Mouse (Mus musculus): Measurements from ENCODE around the gene Padi2.
A peak's percentile ranks its signal among the peaks of the same experiment; 100 is the strongest.

Gene Padi2

DNA sequence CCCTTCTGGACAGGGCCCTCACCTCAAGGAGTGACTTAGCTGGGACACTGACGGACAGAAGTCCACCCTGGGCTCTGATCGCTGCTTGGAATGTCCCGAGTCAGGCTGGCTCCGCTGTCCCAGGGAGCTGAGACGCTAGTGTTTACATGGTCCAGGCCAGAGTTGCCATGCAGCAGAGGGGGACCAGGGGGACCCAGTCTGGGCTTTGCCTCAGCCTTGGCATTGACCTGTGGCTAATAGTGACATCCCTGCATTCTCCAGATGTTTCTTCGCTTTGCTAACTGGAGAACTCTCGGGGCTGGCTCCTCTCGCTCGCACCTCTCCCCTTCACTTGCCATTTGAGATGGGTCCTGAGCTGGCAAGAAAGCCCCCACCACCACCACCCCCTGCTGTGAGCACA, 22.2 kb downstream of the Padi2 start:
- DNase-seq, result no peak

DNA sequence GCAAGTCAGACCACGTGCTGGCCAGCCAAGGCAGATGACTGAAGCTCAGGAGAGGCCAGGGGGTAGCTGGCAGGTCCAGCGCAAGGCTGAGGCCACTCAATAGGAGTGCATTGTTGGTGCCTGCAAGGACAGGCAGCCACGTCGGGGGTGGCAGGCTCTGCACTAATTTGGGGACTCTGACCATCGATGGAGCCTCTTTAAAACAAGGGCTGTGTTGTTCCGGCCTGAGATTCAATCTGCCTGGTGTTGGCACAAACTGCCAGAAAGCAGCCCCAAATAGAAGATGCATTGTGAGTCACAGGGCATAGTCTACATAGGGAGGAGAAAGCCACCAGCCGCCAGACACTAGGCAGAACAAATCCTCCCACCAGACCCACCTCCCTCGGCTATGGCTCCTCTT, 23.6 kb downstream of the Padi2 start:
- no peak for DNase-seq

DNA sequence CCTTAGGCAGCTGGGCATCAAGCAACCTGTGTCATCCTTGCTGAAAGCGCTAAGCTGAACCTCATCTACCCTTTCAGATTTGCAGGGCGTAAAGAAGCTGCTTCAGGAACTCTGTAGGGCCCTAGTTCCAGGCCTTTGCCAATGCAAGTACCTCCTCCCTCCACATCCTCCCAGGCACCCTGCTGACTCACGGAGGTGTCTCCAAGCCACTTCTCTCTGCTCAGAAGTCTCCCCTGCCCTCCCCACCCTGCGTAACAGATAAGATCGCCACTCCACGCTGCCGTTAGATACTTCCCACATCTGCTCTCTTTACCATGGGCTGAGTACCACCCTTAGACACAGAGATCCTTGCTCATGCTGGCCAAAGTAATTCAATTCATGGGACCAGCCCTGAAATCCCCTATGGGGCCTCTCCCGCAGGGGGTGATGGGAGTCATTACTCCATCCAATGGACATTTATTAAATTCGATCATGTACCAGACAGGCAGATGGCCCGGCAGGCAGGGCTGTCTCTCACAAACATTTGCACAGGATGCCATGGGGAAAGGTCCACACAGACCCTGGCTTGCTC, 24.8 kb downstream of the Padi2 start:
- no peak for DNase-seq

DNA sequence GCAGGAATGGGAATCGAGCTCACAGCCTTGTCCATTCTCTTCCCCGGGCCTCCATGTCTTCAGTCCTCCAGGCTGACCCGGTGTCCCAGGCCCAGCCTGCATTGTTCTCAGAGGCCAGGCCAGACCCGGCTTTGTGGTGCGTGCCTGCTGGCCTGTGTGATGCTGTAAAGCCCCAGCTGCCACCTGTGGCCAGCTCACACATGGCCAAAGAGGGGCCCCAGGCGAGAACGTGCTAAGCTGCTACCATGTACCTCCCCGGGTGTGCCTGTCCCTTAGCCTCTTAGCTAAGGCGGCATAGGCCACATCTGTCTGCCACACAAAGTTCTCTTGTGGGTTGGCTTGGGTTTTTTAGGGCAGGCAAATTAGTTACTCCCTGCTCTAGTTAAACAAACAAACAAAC, 29.5 kb downstream of the Padi2 start:
- DNase-seq, result no peak

DNA sequence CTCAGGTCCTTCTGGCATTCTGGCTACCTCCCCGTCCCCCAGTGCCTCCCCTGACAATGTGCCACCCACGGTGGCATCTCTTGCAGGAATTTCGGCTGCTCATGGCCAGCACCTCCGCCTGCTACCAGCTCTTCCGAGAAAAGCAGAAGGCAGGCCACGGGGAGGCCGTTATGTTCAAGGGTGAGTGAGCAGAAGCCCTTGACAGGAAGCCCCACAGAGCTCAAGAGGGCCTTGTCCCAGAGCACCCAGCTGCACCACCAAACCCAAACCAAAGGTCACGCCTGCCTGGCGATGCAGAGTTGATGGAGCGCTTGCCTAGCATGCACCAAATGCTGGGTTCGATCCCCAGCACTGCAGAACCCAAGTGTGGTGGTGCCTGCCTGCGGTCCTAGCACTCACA, 38.2 kb downstream of the Padi2 start:
- no peak for DNase-seq

DNA sequence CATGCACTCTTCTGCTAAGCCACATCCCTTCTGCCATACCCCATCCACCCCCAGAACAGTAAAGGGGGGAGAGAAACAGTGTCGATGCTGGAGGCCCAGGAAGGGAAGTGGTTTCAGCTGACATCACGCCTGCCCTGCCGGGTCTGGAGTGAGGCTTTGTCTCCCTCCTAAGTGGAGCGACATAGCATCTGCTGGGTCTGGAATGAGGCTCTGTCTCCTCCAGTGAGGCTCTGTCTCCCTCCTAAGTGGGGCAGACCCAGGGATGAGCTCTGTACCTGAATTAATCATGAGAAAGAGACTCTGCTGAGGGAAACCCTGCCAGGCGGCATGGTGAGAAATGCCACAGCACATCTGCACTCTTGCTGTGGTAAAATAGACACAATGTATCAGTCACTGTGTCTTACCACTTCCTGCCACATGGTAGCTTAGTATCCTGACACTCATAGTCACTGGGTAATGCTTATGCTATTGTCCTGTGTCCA, 38.9 kb downstream of the Padi2 start:
- no peak for DNase-seq

DNA sequence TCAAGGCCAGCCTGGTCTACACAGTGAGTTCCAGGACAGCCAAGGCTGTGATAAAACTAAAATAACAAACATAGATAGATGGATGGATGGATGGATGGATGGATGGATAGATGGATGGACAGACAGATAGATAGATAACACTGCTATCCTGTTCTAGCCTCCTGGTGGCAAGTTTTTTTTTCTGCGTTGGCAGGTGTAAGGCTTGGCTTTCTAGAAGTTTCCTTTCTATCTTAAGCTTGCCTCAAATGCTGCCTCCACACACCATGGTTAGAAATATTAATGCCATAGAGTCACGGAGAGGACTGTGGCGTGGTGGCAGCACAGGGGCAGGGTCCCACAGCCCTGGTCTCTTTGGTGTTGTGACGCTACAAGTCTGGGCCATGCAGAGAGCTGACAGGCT, 39.4 kb downstream of the Padi2 start:
- DNase-seq, result no peak

DNA sequence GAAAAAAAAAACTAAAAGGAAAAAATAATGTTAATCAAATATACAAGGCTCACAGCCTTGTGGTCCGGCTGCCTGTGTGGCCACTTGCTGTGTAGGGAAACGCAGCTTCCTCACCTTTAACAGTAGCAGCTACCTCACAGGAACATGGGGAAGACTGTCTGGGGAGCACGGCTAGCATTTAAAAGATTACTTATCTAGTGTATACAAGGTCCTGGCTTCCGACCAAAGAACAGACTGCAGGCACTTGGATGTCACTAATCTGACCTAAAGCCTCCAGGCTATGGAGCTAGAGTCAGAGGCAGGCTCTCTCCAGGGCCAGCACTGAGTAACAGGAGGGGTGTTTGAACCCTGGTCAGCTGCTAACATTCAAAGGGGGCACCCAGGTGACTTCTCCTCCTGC, 39.9 kb downstream of the Padi2 start:
- DNase-seq, result no peak

DNA sequence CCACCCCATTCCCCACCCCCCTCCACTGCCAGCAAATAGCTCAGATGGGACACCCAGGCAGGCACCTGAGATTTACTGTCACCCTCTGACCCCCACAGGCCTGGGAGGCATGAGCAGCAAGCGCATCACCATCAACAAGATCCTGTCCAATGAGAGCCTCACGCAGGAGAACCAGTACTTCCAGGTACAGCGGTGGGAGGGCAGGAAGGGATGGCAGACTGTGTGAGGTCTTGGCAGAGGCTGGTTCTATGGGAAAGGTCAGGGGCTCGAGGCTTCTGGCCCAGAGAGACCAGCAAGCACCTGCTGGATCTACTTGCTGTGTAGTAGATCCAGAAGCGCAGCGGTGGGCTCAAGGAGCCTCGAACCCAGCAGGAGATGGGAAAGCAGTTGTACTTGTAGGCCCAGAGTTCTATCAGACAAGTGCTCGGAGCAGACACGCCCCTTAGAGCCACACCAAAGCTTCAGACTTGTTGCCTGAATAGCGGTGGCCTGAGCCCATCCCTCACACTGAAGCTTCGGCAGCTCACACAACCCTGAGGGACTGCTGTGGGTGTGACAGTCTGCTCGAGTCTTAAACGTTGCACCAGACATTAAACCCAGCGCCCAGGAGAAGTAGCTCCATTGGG, 40.5 kb downstream of the Padi2 start:
- no peak for DNase-seq

DNA sequence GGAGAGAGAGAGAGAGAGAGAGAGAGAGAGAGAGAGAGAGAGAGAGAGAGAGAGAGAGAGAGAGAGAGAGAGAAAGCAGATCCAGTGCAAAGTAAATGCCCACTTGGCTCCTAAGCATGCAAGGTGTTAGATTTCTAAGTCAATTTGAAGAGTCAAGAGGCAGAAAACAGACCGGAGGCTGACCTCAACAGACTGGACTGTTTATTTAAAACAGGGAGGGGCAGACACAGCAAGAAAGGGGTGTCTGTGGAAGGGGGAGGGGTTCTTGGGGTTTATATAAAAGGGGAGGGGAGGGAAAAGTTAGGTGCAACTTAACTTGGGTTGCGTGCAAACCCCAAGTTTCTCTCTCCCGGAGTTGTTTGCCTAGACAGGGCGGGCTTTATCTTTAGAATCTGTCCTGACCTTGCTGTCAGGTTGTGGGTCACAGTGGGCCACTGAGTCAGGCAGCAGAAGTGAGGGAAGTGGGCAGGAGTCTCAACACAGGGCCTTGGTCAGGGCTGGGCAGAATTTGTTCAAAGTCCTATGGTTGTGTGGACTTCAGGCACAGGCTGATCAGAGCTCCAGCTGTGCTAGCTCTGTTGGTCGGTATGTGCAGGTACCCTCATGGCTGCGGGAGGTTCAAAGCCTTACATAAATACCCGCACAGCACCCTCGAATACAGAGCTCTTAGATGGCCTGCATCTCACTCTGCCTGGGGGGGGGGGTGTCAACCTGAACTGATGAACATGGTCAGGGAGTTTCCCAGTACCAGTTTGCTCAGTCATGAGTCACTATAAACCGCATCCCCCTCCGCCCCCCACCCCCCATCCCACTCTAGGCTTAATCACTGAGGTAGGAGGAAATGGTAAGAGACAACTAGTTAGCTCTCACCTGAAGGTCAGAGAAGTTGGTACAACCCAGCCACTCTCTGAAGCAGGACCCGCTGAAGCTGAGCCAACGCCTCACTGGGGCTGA, 41.6 kb downstream of the Padi2 start:
- no peak for DNase-seq

DNA sequence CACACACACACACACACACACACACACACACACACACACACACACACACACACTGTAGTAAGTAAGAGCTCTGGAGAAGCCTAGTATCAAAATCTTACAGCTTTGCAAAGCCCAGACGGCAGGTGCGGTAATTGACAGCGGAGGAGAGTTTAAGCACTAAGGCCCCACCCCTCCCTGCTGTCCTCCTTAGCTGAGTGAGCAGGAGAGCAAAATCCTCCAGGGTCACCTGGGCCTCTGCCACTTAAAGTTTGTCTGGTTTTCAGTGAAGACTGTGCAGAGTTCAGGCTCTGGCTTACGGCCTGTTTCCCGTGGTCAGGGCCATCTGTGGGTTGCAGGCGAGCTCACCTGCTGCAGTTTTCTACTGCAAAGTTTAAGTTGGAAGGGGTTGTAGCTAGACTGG, 42.3 kb downstream of the Padi2 start:
- no peak for DNase-seq

DNA sequence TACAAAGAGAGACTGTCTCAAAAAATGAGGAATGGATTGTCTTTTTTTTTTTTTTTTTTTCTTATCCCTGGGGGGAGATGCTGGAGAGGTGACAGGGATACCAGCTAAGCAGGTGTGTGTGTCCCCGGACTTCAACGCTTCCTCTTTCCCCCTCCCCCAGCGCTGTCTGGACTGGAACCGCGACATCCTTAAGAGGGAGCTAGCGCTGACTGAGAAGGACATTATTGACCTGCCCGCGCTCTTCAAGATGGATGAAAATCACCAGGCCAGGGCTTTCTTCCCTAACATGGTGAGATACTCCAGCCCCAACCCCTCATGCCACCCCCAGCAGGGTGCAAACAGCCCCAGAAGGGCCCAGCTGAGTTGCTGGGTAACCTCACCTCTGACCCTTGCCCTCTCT, 42.9 kb downstream of the Padi2 start:
- DNase-seq, result no peak

DNA sequence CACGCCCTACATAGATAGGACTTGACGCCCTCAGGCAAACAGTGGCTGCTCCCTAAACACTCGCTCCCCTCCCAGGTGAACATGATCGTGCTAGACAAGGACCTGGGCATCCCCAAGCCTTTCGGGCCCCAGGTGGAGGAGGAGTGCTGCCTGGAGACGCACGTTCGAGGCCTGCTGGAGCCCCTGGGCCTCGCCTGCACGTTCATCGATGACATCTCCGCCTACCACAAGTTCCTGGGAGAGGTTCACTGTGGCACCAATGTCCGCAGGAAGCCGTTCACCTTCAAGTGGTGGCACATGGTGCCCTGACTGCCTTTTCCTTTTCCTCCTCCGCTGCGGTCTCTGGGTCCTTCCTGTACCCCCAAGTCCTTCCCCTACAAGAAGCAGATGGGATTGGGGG, 43.5 kb downstream of the Padi2 start:
- no peak for DNase-seq

DNA sequence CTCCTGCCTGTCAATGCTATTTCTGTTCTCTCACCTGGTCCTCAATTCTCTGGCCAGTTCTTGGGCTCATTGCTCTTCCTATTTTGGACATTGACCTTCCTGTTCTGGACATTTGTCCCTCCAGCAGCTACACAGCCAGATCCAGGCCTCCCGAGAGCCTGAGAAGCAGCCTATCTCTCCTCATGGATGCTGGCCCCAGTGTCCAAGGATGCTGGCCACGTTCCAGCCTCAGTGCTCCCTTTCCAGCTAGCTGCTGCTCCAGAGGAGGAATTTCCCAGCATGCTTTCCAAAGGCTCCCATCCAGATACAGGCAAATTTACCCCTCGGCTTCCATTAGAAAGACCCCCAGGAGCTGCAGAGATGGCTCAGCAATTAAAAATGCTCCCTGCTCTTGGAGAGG, 44.4 kb downstream of the Padi2 start:
- no peak for DNase-seq

DNA sequence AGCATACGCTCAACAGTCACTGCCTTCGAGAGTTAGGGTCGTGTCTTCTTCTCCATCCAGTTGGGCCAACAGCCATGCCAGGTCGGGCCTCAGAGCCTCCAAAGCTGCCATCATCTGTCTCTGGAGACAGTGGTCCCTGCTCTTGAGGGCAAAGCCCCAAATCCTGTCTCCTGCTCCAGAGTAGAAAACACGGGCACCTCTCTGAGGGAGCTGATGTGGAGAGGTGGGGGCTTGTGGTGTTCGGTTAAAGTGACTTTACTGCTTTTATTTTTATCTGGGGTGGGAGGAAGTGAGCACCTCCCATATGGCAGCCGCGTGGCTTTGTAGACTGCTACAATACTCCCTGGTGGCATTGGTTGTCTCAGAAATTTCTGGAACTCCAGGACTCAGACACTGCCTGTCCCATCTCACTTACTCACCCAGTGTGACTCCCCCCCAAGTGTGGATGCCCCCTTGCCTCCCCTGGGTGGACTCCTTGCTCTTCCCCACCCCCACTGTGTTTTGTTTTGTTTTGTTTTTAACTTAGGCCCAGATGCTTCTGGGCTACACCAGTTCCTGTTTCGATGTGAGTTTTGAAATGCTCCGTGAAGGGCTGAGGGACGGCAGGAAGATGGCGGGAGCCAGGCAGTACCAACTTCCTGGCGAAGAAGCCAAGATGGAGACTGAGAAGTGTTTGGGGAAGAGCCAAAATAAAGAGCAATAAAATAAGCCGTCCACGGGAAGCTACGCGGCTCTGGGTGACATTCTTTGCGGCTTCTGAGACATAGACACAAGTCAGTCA, 45.9 kb downstream of the Padi2 start:
- no peak for DNase-seq

DNA sequence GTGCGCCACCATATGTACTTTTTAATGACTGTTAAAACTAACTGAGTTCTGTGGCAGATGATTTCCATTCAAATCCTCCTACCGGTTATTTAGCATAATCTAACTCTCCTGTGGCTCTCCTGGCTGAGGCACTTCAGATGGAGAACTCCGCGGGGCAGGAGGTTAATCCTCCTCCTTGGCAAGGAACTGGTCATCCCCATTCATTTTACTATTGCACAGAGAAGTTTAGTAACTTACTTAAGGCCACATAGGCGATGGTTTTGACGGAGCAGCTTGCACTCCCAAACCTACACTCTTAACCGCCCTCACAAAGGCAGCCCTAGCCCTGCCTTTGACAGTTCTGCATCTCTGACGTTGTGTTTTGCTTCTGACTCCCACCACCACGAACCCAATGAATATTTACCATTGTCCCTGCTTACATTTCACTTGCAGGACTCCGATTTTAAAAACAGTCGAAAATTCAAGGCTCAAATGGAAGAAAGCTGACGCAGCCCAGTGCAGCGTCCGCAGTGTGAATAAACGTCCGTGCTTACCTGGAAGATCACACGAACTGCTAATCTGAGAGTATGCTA, 51.1 kb downstream of the Padi2 start:
- DNase-seq, result no peak

DNA sequence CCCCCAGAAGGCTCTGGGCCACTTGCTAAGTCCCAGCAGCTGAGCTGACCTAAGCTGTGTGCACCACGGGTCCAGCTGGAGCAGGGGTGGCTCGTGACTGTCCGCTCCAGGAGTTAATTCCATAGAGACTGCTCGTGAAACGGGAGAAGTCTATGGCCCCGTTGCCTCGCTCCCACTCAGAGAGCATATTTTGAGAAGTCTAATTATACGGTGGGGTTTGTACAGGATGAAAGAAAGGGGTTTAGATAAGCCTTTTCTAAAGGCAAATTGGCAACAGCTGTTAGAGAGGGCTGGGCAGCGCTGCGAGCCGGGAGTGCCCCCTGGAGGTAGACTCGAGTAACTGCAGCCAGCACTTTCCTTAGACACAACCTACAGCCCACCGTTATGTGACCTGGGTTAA, 51.6 kb downstream of the Padi2 start:
- peak; percentile 80 for DNase-seq

DNA sequence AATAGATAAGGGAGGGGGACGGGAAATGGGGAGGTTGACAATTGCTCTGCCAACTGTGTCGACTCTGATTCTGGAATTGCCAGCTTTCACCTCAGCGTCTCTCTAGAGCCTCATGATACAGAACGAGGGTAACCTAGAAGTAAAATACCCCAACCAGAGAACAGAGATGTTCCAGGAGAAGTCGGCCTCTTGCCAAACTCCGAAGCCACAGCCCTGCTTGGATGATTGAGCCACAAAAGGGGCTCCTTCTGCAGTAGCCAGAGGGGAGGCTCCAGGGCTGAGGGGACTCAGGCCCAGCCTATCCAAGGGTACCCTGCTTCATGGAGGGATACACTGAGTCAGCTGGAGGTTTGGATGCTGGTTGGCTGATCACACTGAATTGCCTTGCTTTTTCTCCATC, 52.2 kb downstream of the Padi2 start:
- DNase-seq, result no peak

DNA sequence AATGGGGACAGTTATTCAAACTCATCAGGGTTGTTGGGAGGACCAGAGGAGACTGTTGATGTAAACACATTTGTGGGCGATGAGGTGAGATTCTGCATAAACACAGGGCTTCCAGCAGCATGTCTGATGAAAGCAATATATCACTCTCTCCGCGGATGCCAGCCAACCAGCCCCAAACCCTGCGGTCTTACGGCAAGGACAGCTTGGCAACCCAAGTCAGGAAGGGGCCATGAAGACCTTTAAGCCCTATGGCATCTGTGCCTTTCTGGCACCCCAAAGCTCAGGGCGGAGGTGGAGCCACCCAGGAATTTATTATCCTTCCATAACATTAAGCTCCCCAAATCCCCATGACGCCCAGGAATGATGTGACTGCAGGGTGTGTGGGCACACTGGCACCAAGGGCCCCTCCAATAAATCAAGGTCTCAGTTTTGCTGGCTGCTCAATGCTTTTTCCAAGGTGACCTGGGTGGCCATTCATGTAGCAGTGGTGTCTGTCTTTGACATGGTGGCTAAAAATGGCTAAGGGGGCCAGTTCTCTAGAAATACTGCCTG, 53.1 kb downstream of the Padi2 start:
- DNase-seq, result no peak

DNA sequence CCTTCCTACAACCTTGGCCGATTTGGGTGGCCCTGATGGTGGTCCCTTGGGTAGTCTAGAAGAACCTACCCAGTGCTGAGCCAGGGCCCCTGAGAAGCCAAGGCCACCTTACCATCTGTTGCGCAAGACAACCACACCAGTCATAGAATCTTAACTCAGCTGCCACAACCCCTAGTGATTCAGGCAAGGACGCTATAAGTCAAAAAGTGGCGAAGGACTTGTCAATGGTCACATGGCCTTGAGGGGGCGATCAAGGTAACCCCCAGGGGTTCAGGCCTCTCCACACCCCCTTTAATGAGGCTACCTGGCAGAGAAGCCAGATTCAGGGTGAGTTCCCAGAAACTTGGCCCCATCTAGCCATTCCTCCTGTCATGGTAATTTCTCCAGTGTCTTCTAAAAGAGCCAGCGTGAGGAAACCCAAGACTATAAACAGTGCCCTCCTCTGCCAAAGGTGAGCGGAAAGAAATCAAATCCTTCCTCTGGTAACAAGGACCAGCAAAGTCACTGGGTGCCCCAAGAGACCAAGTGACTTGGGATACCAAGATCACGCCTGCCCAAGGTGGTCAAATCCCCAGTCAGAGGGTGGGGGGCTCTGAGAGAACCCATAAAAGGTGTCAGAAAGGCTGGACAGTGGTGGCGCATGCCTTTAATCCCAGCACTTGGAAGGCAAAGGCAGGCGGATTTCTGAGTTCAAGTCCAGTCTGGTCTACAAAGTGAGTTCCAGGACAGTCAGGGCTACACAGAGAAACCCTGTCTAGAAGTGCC, 53.8 kb downstream of the Padi2 start:
- no peak for DNase-seq

DNA sequence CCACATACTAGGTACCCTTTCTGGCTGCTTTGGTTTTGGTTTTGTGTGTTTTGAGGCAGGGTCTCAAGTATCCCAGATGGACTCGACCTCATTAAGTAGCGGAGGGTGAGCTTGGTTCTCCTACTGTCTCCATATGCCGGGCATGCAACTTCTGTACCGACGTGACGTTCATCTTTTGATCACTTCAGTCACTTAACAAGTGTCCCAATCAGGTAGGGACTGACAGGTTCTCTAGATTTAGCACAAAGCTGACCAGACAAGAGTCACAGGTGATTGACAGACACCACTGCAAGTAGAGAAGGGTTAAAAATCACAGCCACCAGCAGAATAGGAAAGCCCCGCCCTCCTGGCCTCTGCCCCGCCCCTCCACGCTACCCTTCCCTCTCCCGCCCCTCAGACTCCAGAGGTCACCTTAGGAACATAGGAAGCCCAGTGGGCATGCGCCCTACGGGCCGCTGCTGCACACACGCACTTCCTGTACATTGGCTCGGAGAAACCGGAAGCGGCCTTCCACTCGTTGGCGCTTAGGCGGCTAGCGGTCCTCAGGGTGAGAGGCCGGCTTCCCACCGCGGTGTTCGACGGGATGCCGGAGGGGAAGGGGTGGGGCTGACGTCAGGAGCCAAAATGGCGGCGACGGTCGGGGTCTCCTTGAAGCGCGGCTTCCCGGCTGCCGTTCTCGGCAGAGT, 54.8 kb downstream of the Padi2 start, which contains the start of gene Sdhb:
Sdhb (plus strand) TSS at position 423 of the 686 bp plus-strand sequence.
- peak; percentile 95 for DNase-seq
